18 mouse cellular contexts compared by ENCODE assay signal in genomic region chr2:4584252-4584651, GRCm38 (mm10).
DNase-seq lines count a peak whose midpoint lies in the region; ATAC-seq lines count a peak whose summit lies in the region.
"Had no signal": no experiment of that assay in that cellular context is flagged by ENCODE, and none has a peak within 500 bp of the region (broad histone marks: within the 10 kb centered on the region; RNA-seq: fewer than 3 reads in every experiment).

No protein-coding gene starts in this region.

- H3K4me3 ChIP-seq in embryonic facial prominence, embryonic 11.5 days (ENCODE audit: low read depth, low read length): no peak overlapping the region
- no peak overlapping the region for H3K4me3 ChIP-seq in embryonic facial prominence, embryonic 10.5 days
- no peak overlapping the region for H3K4me3 ChIP-seq in limb, embryonic 11.5 days (ENCODE audit: low read depth, low read length)
- no peak overlapping the region for H3K4me3 ChIP-seq in limb, embryonic 10.5 days
- H3K4me3 ChIP-seq in limb, embryonic 12.5 days (replicated peaks): no peak overlapping the region
- H3K4me3 ChIP-seq: embryonic facial prominence, embryonic 12.5 days; forebrain, embryonic 15.5 days; heart, embryonic 13.5 days had no signal

- no peaks in the 10 kb centered on the region for H3K27me3 ChIP-seq in embryonic facial prominence, embryonic 11.5 days (ENCODE audit: control insufficient read depth, insufficient read depth, low read length)
- H3K27me3 ChIP-seq in embryonic facial prominence, embryonic 10.5 days (replicated peaks; ENCODE audit: low read depth, poor library complexity, severe bottlenecking): no peaks in the 10 kb centered on the region
- no peaks in the 10 kb centered on the region for H3K27me3 ChIP-seq in limb, embryonic 11.5 days (ENCODE audit: control insufficient read depth, insufficient read depth, low read length)
- H3K27me3 ChIP-seq in limb, embryonic 10.5 days (ENCODE audit: low read depth, poor library complexity, severe bottlenecking): no peaks in the 10 kb centered on the region
- H3K27me3 ChIP-seq in limb, embryonic 12.5 days: no peaks in the 10 kb centered on the region
- H3K27me3 ChIP-seq: CH12.LX; embryonic facial prominence, embryonic 12.5 days; forebrain, embryonic 15.5 days; heart, embryonic 13.5 days; Patski had no signal

- no peak overlapping the region for H3K4me2 ChIP-seq in embryonic facial prominence, embryonic 11.5 days (ENCODE audit: low read depth, low read length)
- H3K4me2 ChIP-seq in limb, embryonic 11.5 days (ENCODE audit: low read depth, severe bottlenecking): no peak overlapping the region
- H3K4me2 ChIP-seq in limb, embryonic 12.5 days: no peak overlapping the region
- H3K4me2 ChIP-seq: embryonic facial prominence, embryonic 12.5 days; forebrain, embryonic 15.5 days; heart, embryonic 13.5 days had no signal

- H3K36me3 ChIP-seq in embryonic facial prominence, embryonic 11.5 days (replicated peaks; ENCODE audit: control insufficient read depth, insufficient read depth, low read depth, low read length): no peaks in the 10 kb centered on the region; the same call in 1 of the 2 replicates
- H3K36me3 ChIP-seq in embryonic facial prominence, embryonic 10.5 days (replicated peaks): peaks cover 82% of the 10 kb centered on the region
- peaks cover 15% of the 10 kb centered on the region for H3K36me3 ChIP-seq in limb, embryonic 11.5 days (ENCODE audit: control insufficient read depth, insufficient read depth, low read length)
- peaks cover 73% of the 10 kb centered on the region for H3K36me3 ChIP-seq in limb, embryonic 10.5 days
- peaks cover 57% of the 10 kb centered on the region for H3K36me3 ChIP-seq in limb, embryonic 12.5 days

- no peak overlapping the region for H3K27ac ChIP-seq in embryonic facial prominence, embryonic 11.5 days (replicated peaks; ENCODE audit: low read depth, low read length)
- no peak overlapping the region for H3K27ac ChIP-seq in embryonic facial prominence, embryonic 10.5 days (replicated peaks)
- 0 out of 2 replicates have a peak overlapping the region, but pooled peaks have one; percentile 39 for H3K27ac ChIP-seq in limb, embryonic 11.5 days (replicated peaks; ENCODE audit: low read depth, low read length)
- no peak overlapping the region for H3K27ac ChIP-seq in limb, embryonic 10.5 days
- peak overlapping the region; percentile 62; the same call in 1 of the 2 replicates for H3K27ac ChIP-seq in limb, embryonic 12.5 days
- H3K27ac ChIP-seq: embryonic facial prominence, embryonic 12.5 days; forebrain, embryonic 15.5 days had no signal

- peak; percentile 65 for DNase-seq in embryonic facial prominence, embryonic 11.5 days (ENCODE audit: low spot score)
- no peak for DNase-seq in embryonic facial prominence, embryonic 10.5 days (ENCODE audit: low spot score)
- DNase-seq in limb, embryonic 11.5 days (ENCODE audit: low spot score): no peak
- DNase-seq in limb, embryonic 10.5 days (ENCODE audit: low spot score): no peak
- DNase-seq in cerebellum, postnatal 36 days: no peak
- DNase-seq: adrenal gland, postnatal 14 days; cerebellum, adult 18-20 months; cerebellum, adult 9-11 months; gastrocnemius, postnatal 25 days; heart, postnatal 36 days had no signal

- H3K4me1 ChIP-seq in embryonic facial prominence, embryonic 11.5 days (ENCODE audit: control insufficient read depth, insufficient read depth, low read length): no peaks in the 10 kb centered on the region; the same call in 1 of the 2 replicates
- peaks cover 67% of the 10 kb centered on the region for H3K4me1 ChIP-seq in embryonic facial prominence, embryonic 10.5 days
- peaks cover 62% of the 10 kb centered on the region for H3K4me1 ChIP-seq in limb, embryonic 11.5 days (ENCODE audit: control insufficient read depth, insufficient read depth, low read length)
- H3K4me1 ChIP-seq in limb, embryonic 10.5 days: peaks cover 77% of the 10 kb centered on the region
- peaks cover 68% of the 10 kb centered on the region for H3K4me1 ChIP-seq in limb, embryonic 12.5 days (replicated peaks)

- ATAC-seq in embryonic facial prominence, embryonic 11.5 days (replicated peaks; ENCODE audit: insufficient number of reproducible peaks, low FRiP score, low TSS enrichment, low read depth): no peak
- peak; percentile 24; the same call in 1 of the 2 replicates for ATAC-seq in limb, embryonic 11.5 days (ENCODE audit: insufficient number of reproducible peaks, low FRiP score, low TSS enrichment, low read depth)
- ATAC-seq in limb, embryonic 12.5 days (ENCODE audit: insufficient number of reproducible peaks, insufficient read depth, low FRiP score, low TSS enrichment, low read depth): 0 out of 2 replicates have a peak, but pooled peaks have one; percentile 7
- ATAC-seq: activated CD4-positive, CD25-positive, alpha-beta regulatory T cell, adult 4 months; forebrain, embryonic 15.5 days; hindbrain, embryonic 16.5 days; Patski had no signal

- no peaks in the 10 kb centered on the region for H3K9me3 ChIP-seq in embryonic facial prominence, embryonic 11.5 days (replicated peaks; ENCODE audit: control insufficient read depth, low read length)
- no peaks in the 10 kb centered on the region for H3K9me3 ChIP-seq in embryonic facial prominence, embryonic 10.5 days
- no peaks in the 10 kb centered on the region for H3K9me3 ChIP-seq in limb, embryonic 11.5 days (ENCODE audit: control insufficient read depth, low read length)
- H3K9me3 ChIP-seq in limb, embryonic 10.5 days (replicated peaks): no peaks in the 10 kb centered on the region
- H3K9me3 ChIP-seq in limb, embryonic 12.5 days: no peaks in the 10 kb centered on the region
- H3K9me3 ChIP-seq: embryonic facial prominence, embryonic 12.5 days; forebrain, embryonic 15.5 days; heart, embryonic 13.5 days had no signal

- 46% methylated on average over 5 of the region's 5 CpGs for WGBS in embryonic facial prominence, embryonic 11.5 days
- 59% methylated on average over 5 of the region's 5 CpGs for WGBS in embryonic facial prominence, embryonic 10.5 days
- whole genome bisulfite sequencing in limb, embryonic 11.5 days: 21% methylated on average over 5 of the region's 5 CpGs
- whole genome bisulfite sequencing in limb, embryonic 10.5 days: 37% methylated on average over 5 of the region's 5 CpGs
- WGBS in limb, embryonic 12.5 days: 23% methylated on average over 5 of the region's 5 CpGs

- H3K9ac ChIP-seq in embryonic facial prominence, embryonic 11.5 days (replicated peaks; ENCODE audit: low read length): no peak overlapping the region
- no peak overlapping the region for H3K9ac ChIP-seq in limb, embryonic 11.5 days (ENCODE audit: low read length)
- H3K9ac ChIP-seq in limb, embryonic 12.5 days (replicated peaks): no peak overlapping the region
- H3K9ac ChIP-seq: embryonic facial prominence, embryonic 12.5 days; forebrain, embryonic 15.5 days; heart, embryonic 13.5 days had no signal

Comparison
In these comparisons a context has a peak if more than half of its experiments do, and no peak if none do; other contexts are left out.
1. H3K27ac ChIP-seq: peak in limb, embryonic 11.5 days (single experiment) and limb, embryonic 12.5 days (single experiment); none in embryonic facial prominence, embryonic 11.5 days (single experiment), embryonic facial prominence, embryonic 10.5 days (single experiment) and limb, embryonic 10.5 days (single experiment).